Mouse (Mus musculus): Measurements from ENCODE around the gene Cdc45.
A peak's percentile ranks its signal among the peaks of the same experiment; 100 is the strongest.

Gene Cdc45

DNA sequence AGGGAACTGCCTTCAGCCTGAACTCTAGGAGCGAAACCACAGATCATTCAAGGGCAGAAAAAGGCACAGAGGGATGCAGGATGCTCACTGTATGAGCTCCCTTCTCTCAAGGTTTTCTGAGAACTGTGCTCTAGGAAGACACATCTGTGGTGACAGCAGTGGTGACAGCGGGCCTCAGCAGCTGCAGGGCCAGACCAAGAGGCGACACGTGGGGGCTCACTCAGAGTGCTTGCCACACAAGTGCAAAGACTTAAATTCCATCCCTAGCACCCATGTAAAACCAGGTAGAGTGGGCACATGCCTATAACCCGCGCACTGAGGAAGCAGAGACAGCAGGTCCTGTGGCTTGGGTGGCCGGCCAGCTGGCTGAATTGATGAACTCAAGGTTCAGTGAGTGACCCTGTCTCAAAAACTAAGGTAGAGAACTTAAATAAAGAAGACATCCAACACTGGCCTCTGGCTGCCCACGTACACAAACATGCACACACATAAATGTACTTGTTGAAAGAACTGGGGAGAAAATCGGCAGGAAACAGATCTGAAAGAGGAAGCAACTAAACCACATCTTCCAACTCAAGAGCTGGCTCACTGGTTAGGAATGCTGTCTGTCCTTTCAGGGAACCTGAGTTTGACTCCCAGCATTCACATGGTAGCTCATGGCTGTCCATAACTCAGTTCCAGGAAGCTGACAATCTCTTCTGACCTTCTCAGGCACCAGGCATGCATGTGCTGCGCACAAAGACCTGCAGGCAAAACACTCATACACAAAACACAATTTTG, 23.0 kb downstream of the Cdc45 start:
- no peak for DNase-seq

DNA sequence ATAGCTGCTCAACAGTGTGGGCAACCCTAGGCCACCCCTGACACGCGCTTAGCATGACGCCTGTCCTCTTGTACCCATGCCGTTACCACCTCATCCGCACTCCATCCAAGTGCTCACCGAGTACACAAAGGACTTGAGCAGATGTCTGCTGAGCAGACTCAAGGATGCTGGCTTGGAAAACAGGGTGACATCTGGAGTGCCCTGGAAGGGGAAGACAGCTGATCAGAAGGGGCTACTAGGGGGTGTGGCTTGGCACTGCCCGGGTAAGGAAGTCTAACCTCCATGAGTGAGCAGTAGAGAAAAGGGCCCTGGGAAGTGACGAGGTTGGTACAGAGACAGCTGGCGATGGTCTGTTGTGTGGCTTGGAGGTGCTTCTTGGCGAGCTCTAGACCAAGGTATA, 25.1 kb downstream of the Cdc45 start:
- no peak for DNase-seq

DNA sequence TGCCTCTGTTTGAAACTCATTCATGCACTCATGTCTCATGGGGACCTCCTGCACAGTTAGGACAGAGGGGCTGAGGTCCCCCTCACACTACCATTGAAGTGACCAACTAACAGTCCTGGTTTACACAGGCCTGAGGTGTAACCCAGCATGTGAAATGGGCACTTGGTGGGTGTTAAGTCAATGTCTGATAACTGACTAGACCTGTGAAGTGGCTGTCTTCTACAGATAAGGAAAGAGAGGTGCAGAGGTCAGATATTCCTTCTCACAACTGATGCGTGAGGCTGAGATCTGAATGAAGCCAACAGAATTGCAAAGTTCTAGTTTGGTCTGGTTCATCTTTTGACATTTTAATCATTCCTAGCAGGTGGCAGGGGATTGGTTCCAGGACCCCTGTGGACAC, 26.3 kb downstream of the Cdc45 start:
- DNase-seq = no peak

DNA sequence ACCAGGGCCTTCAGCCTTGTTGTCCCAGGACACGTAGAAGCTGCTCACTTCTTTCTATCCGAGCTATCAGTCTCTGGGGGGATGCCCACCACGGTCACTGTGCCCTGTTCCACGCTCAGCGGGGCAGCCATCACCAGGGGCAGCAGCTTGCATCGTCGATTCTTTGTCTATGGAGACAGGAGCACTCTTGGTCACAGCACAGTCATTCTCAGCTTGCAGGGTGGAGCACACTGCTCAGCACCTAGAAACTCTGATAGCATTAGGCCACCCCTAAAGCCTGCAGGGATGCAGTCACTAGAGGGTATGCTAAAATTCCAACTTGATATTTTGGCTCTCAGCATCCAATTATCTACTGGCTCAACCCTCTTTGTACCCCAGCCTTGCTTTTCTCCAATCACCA, 26.8 kb downstream of the Cdc45 start:
- DNase-seq = no peak

DNA sequence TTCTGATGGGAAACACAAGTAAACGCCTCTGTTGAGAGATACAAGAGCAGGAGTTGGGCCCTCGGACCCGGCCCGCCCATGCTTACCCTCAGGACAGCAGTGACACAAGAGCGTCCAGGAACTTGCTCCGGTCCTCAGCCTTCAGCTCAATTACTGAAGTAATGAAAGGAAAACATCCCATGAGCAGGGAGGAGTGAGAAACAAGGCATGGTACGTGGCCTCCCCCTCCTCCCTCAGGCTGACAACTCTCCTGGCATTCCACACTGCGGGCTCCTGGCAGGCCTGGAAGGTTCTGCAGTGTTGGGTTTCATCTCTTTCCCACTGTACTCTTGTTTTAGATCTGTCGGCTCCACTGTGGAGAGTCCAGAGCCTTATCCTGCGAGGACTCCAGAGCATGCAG, 30.0 kb downstream of the Cdc45 start:
- DNase-seq = no peak

DNA sequence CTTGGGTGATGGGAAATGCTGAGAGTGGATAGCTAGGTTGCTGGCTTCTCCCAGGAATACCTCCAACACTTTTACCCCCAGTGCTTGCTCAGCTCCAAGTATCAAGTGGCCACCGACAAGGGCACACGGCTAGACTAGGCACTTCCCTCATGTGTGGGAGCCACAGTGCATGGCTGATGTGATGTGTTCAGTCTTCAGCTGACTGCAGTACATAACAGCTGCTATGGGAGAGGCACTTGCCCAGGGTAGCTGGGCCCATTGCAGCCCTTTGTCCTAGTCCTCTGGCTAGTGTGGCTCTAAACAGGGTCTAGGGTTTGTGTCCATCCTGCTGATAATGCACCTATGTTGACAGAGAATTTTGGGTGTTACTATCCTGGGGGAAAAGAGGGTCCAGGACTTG, 33.3 kb downstream of the Cdc45 start:
- no peak for DNase-seq

DNA sequence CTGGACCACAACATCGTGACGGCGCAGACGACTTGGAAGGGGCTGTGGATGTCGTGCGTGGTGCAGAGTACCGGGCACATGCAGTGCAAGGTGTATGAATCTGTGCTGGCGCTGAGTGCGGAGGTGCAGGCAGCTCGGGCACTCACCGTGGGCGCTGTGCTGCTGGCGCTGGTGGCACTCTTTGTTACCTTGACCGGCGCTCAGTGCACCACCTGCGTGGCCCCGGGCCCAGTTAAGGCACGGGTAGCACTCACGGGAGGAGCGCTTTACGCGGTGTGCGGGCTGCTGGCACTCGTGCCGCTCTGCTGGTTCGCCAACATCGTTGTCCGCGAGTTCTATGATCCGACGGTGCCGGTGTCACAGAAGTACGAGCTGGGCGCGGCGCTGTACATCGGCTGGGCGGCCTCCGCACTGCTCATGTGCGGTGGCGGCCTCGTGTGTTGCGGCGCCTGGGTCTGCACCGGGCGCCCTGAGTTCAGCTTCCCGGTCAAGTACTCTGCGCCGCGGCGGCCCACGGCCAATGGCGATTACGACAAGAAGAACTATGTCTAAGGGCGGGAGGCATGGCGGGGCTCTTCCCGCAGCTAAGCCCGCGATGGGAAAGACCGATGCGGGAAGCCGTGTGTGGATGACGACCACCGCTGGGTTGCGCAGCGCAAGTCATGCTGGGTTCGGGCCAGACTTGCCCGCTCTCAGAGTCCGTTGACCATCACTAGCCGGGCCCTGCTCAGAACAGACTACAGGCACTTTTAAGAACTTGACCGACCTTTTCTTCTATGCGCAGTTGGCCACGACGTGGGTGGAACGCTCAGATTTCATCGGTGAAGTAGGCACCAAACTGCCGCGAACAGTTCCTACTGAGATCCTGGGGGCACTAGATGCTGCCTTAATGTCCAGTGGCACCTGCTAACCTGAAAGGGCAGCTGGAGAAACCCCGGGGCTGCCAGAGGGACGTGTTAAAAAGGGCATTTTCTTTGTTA, 34.4 kb downstream of the Cdc45 start:
- peak; percentile 54 for DNase-seq

DNA sequence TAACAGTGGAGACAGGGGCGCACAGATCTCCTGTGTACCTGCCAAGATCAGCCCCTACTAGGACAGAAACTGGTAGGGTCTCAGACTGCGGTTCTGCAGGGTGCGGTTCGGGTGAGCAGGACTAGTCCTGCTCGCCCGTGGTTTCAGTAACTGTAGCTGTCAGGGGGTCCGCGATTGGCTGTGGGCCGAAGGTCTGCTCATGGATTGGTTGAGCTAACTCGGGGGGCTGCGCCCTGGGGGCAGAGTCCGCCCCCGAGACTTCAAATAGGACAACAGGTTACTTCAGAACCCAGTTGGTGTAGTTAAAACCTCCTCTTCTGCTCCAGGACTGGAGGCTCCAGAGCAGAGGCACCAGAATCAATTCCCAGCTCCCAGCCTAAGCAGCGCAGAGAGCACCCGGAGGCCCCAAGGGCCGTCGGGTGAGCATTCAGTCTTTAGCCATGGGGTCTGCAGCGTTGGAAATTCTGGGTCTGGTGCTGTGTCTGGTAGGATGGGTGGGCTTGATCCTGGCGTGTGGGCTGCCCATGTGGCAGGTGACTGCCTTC, 35.2 kb downstream of the Cdc45 start, which contains the start of gene Cldn5:
TSS of gene Cldn5 (plus strand) at position 292 of the 545 bp plus-strand sequence.
- DNase-seq = peak; percentile 59

DNA sequence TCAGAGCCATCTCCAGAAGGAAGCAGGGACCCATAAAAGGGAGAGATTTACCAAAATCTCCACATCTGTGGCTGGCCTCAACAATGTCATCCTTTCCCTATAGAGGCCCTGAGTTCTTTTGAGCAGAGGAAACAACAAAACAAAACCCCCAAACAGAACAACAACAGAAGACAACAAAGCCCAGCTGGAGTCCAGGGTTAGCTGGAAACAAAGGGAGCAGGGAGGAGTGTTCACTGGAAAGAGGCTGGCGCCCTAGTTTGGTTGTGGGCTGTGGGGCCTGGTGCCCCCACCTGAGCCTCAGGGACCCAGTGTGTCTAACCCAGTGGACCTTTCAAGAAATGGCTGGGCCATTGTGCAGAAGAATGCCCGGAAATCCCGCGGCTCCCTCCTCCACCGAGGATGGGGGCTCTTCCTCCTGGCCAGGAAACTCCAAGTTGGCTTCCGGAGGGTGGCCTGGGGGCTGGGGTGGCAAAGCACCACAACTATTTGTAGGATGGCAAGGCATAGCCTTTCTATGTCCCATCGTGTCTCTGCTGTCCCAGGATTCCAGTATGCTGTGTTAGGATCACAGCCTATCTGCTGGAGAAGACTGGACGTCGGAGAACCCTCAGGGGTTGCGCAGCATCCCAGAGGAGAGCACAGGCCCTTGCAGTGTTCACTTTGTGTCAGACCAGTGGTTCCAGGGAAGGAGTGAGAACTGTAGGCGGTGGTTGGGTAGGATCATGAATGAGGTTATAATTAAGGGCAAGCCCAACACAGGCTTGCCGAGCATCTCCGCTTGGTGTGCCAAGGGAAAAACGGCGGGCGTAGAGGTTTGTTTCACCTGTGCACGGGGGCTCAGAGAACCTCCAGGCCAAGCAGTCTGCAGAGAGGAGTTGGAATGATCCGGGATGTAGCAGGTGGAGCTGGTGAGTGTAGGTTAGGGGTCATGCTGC, 35.9 kb downstream of the Cdc45 start:
- DNase-seq = no peak

DNA sequence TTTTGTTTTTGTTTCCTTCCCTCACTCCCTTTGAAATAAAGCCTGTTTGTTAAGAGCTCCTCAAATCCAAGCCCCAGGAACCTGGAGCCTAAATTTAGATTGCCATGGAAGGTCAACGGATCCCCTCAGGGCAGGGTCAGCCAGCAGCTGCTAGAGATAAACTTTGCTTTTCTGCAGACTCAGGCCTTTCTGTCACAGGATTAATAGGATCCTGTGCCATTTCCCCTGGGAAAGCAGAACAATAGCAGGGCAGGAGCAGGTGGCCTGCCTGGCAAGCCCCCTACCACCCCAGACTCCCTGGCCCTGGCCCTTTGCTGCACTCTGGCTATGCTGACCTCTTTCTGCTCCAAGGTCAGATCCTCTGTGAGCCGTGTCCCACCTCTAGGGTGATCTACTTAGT, 37.9 kb downstream of the Cdc45 start:
- DNase-seq = peak; percentile 50

DNA sequence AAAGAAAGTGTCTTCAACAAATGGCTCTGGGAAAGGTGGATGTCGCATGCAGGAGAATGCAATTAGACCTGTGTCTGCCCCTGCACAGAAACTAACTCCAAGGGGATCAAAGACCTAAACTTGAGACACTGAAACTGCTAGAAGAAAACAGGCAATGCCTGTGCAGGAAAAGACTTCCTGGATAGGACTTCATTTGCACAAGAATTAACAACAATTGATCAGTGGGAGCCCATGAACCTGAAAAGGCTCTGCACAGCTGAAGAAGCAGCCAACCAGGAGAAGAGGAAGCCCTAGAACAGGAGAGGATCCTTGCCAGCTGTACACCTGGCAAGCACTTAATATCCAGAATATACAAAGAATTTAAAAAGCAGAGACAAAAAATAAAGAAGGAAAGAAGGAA, 42.3 kb downstream of the Cdc45 start:
- DNase-seq = no peak

DNA sequence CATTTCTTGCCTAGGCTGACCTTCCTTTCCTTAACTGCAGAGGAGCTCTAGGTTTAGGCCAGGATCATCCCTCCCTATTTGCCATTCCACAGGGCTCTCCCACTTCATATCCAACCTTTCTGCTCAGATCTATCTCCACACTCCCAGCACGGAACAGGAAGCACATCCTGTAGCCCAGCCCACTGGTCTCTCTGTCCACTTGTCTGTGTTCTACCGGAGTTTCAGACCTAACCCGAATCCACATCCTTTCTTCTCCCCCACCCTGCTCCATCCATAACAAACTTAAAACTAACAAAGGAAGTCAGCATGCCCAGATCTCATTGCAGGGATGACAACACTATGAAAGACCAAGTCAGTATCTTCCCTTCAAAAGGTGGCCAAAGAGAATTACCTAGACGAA, 45.4 kb downstream of the Cdc45 start:
- DNase-seq = no peak

DNA sequence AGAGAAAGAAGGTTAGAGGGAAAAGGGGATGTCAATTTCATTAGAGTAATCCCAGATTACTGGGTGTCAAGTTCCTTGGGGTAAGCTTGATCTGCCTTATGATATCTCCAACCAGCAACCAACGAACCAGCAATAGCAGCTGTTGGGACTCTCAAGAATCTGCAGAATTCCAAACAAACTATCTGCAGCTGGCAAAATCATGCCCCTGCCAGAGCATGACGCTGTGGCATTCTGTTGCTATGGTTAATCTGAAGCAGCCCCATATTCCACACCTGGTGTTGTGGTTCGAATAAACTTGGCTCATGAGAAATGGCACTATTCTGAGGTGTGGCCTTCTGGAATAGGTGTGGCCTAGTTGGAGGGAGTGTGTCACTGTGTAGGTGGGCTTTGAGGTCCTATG, 48.8 kb downstream of the Cdc45 start:
- DNase-seq = no peak

DNA sequence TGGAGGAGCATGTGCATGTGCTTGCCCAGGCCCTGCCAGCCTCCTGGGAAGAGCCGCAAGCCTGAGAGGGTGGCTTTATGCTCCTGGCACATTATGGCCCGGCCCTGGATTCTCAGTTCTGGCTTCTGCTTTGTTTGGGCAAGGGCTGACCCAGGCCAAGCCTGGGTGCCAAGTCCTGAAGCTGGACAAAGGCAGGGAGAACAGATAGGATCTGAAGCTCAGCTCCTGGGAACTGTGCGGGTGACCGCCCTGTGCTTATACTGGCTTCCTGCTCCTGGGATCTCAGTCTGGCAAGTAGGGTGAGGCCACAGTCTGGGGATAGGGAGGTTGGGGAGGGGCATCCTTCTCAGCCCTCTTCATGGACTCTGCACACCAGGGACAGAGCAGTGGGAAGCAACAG, 50.1 kb downstream of the Cdc45 start:
- no peak for DNase-seq

DNA sequence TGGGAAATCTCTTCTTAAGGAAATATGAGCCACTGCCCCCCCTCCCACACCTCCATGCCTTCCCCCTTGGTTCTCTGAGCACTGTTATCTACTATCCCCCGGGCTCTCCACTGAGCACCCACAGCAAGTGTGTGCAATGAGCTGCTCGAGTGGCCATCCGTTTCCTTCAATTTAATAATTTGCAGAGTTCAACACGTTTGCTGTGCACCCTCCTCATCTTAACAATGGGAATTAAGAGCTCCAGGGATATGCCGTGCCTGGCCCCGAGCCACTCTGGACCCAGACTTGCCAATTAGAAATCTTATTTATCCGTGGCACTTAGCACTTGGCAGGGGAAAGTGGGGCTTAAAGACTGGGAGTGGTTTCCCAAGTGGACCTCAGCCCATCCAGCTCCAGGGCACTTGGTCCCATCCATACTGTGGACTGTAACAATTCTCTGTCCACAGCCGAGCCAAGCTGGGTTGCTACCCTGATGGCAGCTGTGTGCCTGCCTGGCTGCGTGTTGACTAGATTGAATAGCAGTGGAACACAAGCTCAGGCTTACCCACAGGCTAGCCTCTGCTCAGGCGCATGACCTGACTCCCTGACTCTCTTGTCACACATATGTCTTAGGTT, 59.8 kb downstream of the Cdc45 start:
- DNase-seq = no peak

DNA sequence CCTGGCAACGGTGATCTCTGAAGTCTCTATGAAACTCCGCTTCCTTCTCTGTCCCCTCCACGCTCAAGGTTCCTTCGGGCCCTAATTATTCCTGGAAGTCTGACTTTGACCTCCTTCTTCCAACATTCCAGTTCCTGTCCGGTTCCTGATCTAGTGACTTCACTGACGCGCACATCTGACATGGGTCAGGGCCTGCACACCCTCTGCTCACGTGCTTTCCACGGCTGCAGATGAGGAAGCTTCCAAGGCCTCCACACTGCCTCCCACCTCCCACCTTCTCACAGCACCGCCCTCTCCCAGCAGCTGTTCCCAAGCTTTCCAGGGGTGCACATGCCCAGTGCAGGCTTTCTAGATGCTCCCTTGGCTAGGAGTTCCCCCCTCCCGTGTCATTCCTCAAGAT, 60.7 kb downstream of the Cdc45 start:
- DNase-seq = no peak

DNA sequence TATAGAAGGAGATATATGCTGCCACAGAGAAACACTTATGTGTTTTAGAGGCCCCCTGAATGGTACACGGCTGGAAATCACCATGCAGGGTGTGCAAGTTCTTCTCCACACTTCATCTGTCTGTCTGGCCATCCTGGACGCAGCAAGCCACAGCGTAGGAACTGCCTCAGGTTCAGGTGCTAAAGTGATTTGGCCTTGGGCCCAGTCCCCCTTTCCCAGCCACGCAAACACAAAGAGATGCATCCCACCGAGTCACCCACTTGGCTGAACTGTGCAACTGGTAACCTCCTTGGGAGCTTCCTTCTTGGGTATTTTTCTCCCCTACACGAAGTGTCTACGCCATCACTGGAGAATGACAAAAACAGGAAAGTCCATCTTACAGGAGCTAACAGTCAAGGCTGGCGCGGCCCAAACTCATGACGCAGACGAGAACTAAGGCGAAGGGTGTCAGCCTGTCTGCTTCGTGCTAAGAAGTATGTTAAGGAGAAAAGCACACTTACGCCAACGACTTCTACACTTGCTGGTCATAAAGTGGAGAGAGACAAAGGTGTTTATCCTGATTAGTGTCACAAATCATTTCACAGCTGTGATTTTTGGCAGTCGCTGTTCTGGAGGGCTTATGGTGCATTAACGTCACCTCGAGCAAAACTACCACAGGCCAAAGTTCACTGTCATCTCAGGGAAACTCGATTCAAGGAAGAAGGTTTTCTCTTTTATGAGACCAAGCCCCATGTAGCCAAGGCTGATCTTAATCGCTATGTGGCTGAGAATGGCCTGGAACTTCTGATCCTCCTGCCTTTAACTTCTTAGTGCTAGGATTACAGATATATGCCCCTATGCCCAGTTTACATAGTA, 65.3 kb downstream of the Cdc45 start:
- DNase-seq = no peak

DNA sequence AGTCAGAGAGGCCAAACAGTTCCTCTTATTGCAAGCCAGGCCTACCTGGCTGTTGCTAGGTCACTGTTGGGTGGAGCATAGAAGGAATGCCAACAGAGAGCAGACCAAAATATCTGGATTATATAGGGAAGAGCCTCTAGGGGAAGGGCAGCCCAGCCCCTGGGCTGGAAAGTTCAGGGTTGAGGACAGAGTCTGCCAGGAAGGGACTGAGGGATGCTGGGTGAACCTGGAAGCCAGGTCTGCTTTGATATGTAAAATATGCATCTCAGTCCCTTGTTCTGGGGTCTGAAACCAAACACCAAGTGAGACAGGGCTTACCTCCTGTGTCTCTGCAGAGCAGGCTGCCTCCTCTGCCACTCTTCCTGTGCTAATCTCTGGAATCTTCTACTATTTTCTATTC, 73.5 kb downstream of the Cdc45 start:
- DNase-seq = no peak

DNA sequence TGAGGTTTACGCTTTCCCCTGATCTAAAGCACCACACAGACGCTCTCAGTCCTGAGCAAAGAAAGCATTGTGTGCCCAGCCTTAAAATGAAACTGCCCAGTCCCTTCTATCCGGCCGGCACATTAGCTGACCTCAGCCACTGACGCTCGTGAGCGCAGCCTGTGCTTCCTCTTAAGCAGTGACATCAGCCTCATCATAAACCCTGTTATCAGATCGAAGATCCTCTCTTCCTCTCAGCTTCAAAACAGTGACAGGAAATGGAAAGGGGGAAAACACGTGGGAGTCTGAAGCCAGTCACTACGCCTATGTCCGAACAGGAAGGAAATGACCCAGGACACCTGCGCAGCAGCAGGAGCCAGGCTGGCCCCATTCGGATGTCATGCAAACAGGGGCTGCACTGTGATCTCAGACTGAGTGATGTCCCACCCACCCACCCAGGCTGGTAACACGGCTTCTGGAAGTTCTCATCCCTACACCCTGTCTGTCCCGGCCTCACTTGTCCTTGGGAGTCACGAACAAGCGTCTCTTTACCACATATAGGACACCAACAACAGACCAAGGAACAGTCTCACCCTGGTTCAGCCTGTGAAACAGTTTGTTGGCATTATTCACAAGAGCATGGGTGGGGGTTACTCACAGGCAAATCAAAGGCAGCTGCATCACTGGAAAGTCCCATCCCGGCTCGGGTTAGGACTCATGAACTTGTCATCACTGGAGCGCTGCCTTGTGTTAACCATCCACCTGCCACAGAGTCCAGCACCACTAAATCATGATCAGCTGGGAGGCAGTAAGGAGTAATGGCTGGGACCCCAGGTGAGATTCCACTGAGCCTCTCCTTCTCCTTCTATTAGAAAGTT, 78.5 kb downstream of the Cdc45 start:
- DNase-seq = peak; percentile 26

DNA sequence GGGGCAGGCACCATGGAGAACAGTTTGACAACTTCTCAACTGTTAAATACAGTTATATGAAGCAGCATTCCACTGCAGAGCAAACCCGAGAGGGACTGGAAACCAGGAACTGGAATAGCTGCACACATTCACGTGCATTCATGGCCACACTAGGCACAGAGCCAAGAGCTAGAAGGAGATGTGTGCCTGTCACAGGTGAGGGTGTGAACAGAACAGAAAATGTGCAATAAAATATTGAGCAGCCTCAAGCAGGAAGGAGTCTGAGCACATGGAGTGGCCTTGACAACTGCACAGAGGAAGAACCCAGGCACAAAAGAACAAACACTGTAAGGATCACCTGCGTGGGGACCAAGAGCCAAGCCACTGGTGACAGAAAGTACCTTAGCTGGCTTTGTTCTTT, 81.1 kb downstream of the Cdc45 start:
- no peak for DNase-seq
